Mouse (Mus musculus): Measurements from ENCODE around the gene Vars2. TPM values are rescaled to one million over a fixed set of nuclear protein-coding genes. Genes with fewer than 3 reads are reported as not detected.

The Vars2 gene
- polyA plus RNA-seq, 1 experiment from 2014 or later = 17.4 TPM

GRCm38 (mm10) chr17:35665957-35666515, 1.4 kb downstream of the Vars2 start:
- 80% methylated on average over 17 of the region's 17 CpGs for WGBS
- Histone ChIP-seq H3K4me2 (peak overlapping the region; percentile 84), H3K27me3 (no peaks in the 10 kb centered on the region), H3K9ac (0 out of 2 replicates have a peak overlapping the region, but pooled peaks have one; percentile 41), H3K36me3 (peaks cover 58% of the 10 kb centered on the region), H3K27ac (no peak overlapping the region), H3K4me3 (peak overlapping the region; percentile 74; the same call in 1 of the 2 replicates), H3K4me1 (peaks cover 14% of the 10 kb centered on the region), H3K9me3 (no peaks in the 10 kb centered on the region)
- ATAC-seq (ENCODE audit: insufficient number of reproducible peaks, insufficient read depth, low FRiP score, low TSS enrichment, low read depth) = no peak

GRCm38 (mm10) chr17:35653086-35653485, 14.3 kb downstream of the Vars2 start:
- no peak overlapping the region for H3K4me2 ChIP-seq
- H3K9me3 ChIP-seq = no peaks in the 10 kb centered on the region
- no peaks in the 10 kb centered on the region for H3K27me3 ChIP-seq
- H3K4me3 ChIP-seq = no peak overlapping the region
- H3K36me3 ChIP-seq = peaks cover 38% of the 10 kb centered on the region
- H3K27ac ChIP-seq = no peak overlapping the region
- 60% methylated on average over 2 of the region's 2 CpGs for WGBS
- H3K9ac ChIP-seq = no peak overlapping the region
- no peaks in the 10 kb centered on the region for H3K4me1 ChIP-seq
- ATAC-seq (ENCODE audit: insufficient number of reproducible peaks, insufficient read depth, low FRiP score, low TSS enrichment, low read depth) = no peak

GRCm38 (mm10) chr17:35649429-35649828, 18.0 kb downstream of the Vars2 start:
- WGBS = 63% methylated on average over 2 of the region's 2 CpGs
- no peak overlapping the region for H3K4me3 ChIP-seq
- no peak overlapping the region for H3K27ac ChIP-seq
- ATAC-seq (ENCODE audit: insufficient number of reproducible peaks, insufficient read depth, low FRiP score, low TSS enrichment, low read depth) = no peak
- no peak overlapping the region for H3K9ac ChIP-seq
- H3K36me3 ChIP-seq = peaks cover 1% of the 10 kb centered on the region; the same call in 1 of the 2 replicates
- H3K4me1 ChIP-seq = no peaks in the 10 kb centered on the region
- no peak overlapping the region for H3K4me2 ChIP-seq
- H3K27me3 ChIP-seq = no peaks in the 10 kb centered on the region; the same call in none of the 2 replicates
- H3K9me3 ChIP-seq = no peaks in the 10 kb centered on the region

- Histone ChIP-seq H3K27me3 (peaks cover 7% of the 10 kb centered on the region), H3K4me2 (no peak within 1 kb of the TSS), H3K4me3 (no peak within 1 kb of the TSS), H3K9ac (no peak within 1 kb of the TSS), H3K27ac (no peak within 1 kb of the TSS), H3K4me1 (0 out of 2 replicates have a peak, but pooled peaks cover 5% of the 10 kb centered on the region), H3K9me3 (no peaks in the 10 kb centered on the region), H3K36me3 (no peaks in the 10 kb centered on the region)
- WGBS = 75% methylated on average over 13 of the region's 13 CpGs
- ATAC-seq (ENCODE audit: insufficient number of reproducible peaks, insufficient read depth, low FRiP score, low TSS enrichment, low read depth) = no peak
Observed at GRCm38 (mm10) chr17:35643609-35644236, 23.7 kb downstream of the Vars2 start, which contains the start of gene Mucl3. TSS of gene Mucl3 (minus strand) at chr17:35643695.

GRCm38 (mm10) chr17:35639352-35639751, 28.0 kb downstream of the Vars2 start:
- Histone ChIP-seq H3K4me2 (peak overlapping the region; percentile 50), H3K36me3 (no peaks in the 10 kb centered on the region), H3K4me3 (no peak overlapping the region), H3K9ac (no peak overlapping the region), H3K4me1 (peaks cover 11% of the 10 kb centered on the region; the same call in 1 of the 2 replicates), H3K27me3 (peaks cover 7% of the 10 kb centered on the region), H3K27ac (0 out of 2 replicates have a peak overlapping the region, but pooled peaks have one; percentile 16), H3K9me3 (no peaks in the 10 kb centered on the region)
- WGBS = 84% methylated on average over 6 of the region's 6 CpGs
- no peak for ATAC-seq (ENCODE audit: insufficient number of reproducible peaks, insufficient read depth, low FRiP score, low TSS enrichment, low read depth)

GRCm38 (mm10) chr17:35638475-35639190, 28.8 kb downstream of the Vars2 start:
- H3K4me1 ChIP-seq = peaks cover 11% of the 10 kb centered on the region; the same call in 1 of the 2 replicates
- H3K9me3 ChIP-seq = no peaks in the 10 kb centered on the region
- WGBS = 22% methylated on average over 14 of the region's 14 CpGs
- peak overlapping the region; percentile 50 for H3K4me2 ChIP-seq
- 0 out of 2 replicates have a peak overlapping the region, but pooled peaks have one; percentile 44 for H3K27ac ChIP-seq
- H3K9ac ChIP-seq = no peak overlapping the region
- peaks cover under 1% of the 10 kb centered on the region for H3K27me3 ChIP-seq
- no peak overlapping the region for H3K4me3 ChIP-seq
- H3K36me3 ChIP-seq = no peaks in the 10 kb centered on the region
- ATAC-seq (ENCODE audit: insufficient number of reproducible peaks, insufficient read depth, low FRiP score, low TSS enrichment, low read depth) = peak; percentile 87; the same call in 1 of the 2 replicates

GRCm38 (mm10) chr17:35636363-35636762, 31.0 kb downstream of the Vars2 start:
- Histone ChIP-seq H3K27ac (no peak overlapping the region), H3K4me2 (peak overlapping the region; percentile 62), H3K27me3 (no peaks in the 10 kb centered on the region; the same call in 1 of the 2 replicates), H3K9ac (no peak overlapping the region), H3K9me3 (no peaks in the 10 kb centered on the region), H3K4me3 (no peak overlapping the region), H3K36me3 (no peaks in the 10 kb centered on the region), H3K4me1 (peaks cover 11% of the 10 kb centered on the region; the same call in 1 of the 2 replicates)
- ATAC-seq (ENCODE audit: insufficient number of reproducible peaks, insufficient read depth, low FRiP score, low TSS enrichment, low read depth) = no peak
- 38% methylated on average over 5 of the region's 5 CpGs for WGBS

- H3K27me3 ChIP-seq = no peaks in the 10 kb centered on the region; the same call in 1 of the 2 replicates
- no peaks in the 10 kb centered on the region for H3K36me3 ChIP-seq
- peaks cover 11% of the 10 kb centered on the region; the same call in 1 of the 2 replicates for H3K4me1 ChIP-seq
- H3K4me3 ChIP-seq = peak overlapping the region; percentile 43
- H3K9me3 ChIP-seq = no peaks in the 10 kb centered on the region
- H3K4me2 ChIP-seq = peak overlapping the region; percentile 62
- H3K9ac ChIP-seq = peak overlapping the region; percentile 60
- WGBS = 2% methylated on average over 15 of the region's 15 CpGs
- 0 out of 2 replicates have a peak overlapping the region, but pooled peaks have one; percentile 19 for H3K27ac ChIP-seq
- peak; percentile 4; the same call in 1 of the 2 replicates for ATAC-seq (ENCODE audit: insufficient number of reproducible peaks, insufficient read depth, low FRiP score, low TSS enrichment, low read depth)
Observed at GRCm38 (mm10) chr17:35635699-35636111, 31.7 kb downstream of the Vars2 start.

- no peaks in the 10 kb centered on the region; the same call in 1 of the 2 replicates for H3K27me3 ChIP-seq
- no peak overlapping the region for H3K4me3 ChIP-seq
- 88% methylated on average over 3 of the region's 3 CpGs for WGBS
- peaks cover 11% of the 10 kb centered on the region; the same call in 1 of the 2 replicates for H3K4me1 ChIP-seq
- no peaks in the 10 kb centered on the region for H3K36me3 ChIP-seq
- no peak overlapping the region for H3K27ac ChIP-seq
- ATAC-seq (ENCODE audit: insufficient number of reproducible peaks, insufficient read depth, low FRiP score, low TSS enrichment, low read depth) = no peak
- H3K9ac ChIP-seq = no peak overlapping the region
- H3K4me2 ChIP-seq = no peak overlapping the region; the same call in 1 of the 2 replicates
- H3K9me3 ChIP-seq = no peaks in the 10 kb centered on the region
Observed at GRCm38 (mm10) chr17:35635202-35635601, 32.2 kb downstream of the Vars2 start.

- Histone ChIP-seq H3K27ac (no peak overlapping the region), H3K9ac (no peak overlapping the region)
- ATAC-seq (ENCODE audit: insufficient number of reproducible peaks, insufficient read depth, low FRiP score, low TSS enrichment, low read depth) = no peak
Observed at GRCm38 (mm10) chr17:35633992-35634391, 33.4 kb downstream of the Vars2 start.

GRCm38 (mm10) chr17:35626537-35626936, 40.9 kb downstream of the Vars2 start, which contains the start of gene Gm9573:
TSS of gene Gm9573 (minus strand) at chr17:35626637.
- 80% methylated on average over 7 of the region's 7 CpGs for WGBS
- H3K9ac ChIP-seq = no peak within 1 kb of the TSS
- no peak within 1 kb of the TSS for H3K4me2 ChIP-seq
- H3K27ac ChIP-seq = no peak within 1 kb of the TSS
- no peak within 1 kb of the TSS for H3K4me3 ChIP-seq
- ATAC-seq (ENCODE audit: insufficient number of reproducible peaks, insufficient read depth, low FRiP score, low TSS enrichment, low read depth) = no peak
- no peaks in the 10 kb centered on the region for H3K27me3 ChIP-seq
- no peaks in the 10 kb centered on the region for H3K36me3 ChIP-seq
- H3K4me1 ChIP-seq = no peaks in the 10 kb centered on the region
- H3K9me3 ChIP-seq = no peaks in the 10 kb centered on the region

More at GRCm38 (mm10) chr17:35633992-35634391, 33.4 kb downstream of the Vars2 start:
- Histone ChIP-seq H3K4me3 (no peak overlapping the region), H3K36me3 (no peaks in the 10 kb centered on the region), H3K27me3 (no peaks in the 10 kb centered on the region; the same call in 1 of the 2 replicates), H3K4me2 (no peak overlapping the region), H3K9me3 (no peaks in the 10 kb centered on the region), H3K4me1 (peaks cover 6% of the 10 kb centered on the region; the same call in 1 of the 2 replicates)
- WGBS = 11% methylated on average over 1 of the region's 1 CpGs

All from embryonic facial prominence, embryonic 13.5 days (tissue).